ENCODE assay signal across 9 mouse cellular contexts in the genomic region with DNA sequence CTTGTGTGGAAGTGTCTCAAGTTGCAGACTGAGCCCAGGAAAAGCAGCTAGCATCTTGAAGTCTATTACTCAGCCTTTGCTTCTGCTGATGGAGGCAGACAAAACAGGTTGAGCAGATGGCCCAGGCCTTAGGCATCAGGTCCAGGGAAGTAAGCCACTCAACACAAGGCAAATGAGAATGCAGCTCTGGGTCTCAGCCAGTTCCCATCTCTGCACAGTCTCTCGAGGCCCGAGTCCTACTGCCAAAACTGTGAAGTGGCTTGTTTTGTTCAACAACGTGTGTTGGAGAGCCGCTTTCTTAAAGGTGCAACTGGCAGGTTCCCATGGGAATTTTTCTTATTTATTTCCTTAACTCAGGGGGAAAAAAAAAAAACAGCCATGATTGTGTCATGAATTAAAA.
A peak's percentile ranks its signal among the peaks of the same experiment; 100 is the strongest.
DNase-seq lines count a peak whose midpoint lies in the region; ATAC-seq lines count a peak whose summit lies in the region.
"Had no signal": no experiment of that assay in that cellular context is flagged by ENCODE, and none has a peak within 500 bp of the region (broad histone marks: within the 10 kb centered on the region; RNA-seq: fewer than 3 reads in every experiment).

No protein-coding gene starts in this region.

- no peak overlapping the region for H3K4me2 ChIP-seq in forebrain, embryonic 13.5 days
- H3K4me2 ChIP-seq: liver, embryonic 13.5 days had no signal

- 72% methylated on average over 4 of the region's 4 CpGs for WGBS in forebrain, embryonic 13.5 days
- WGBS in forebrain, embryonic 10.5 days: 82% methylated on average over 4 of the region's 4 CpGs

- no peak for DNase-seq in forebrain, embryonic 10.5 days (ENCODE audit: extremely low spot score, low spot score)
- DNase-seq in cerebellum, postnatal 36 days: peak; percentile 85 to 89
- peak; percentile 28 to 77 for DNase-seq in layer of hippocampus, postnatal 14 days (ENCODE audit: low spot score in 2 of 2)
- peak; percentile 91 for DNase-seq in lung, postnatal 36 days
- DNase-seq in Muller cell, postnatal 12 days (ENCODE audit: inconsistent ontology term): no peak
- no peak for DNase-seq in adrenal gland, postnatal 36 days
- DNase-seq in ovary, postnatal 14 days (ENCODE audit: low spot score): no peak
- DNase-seq: liver, embryonic 13.5 days had no signal

- H3K4me1 ChIP-seq in forebrain, embryonic 13.5 days: 0 out of 2 replicates have a peak, but pooled peaks cover 5% of the 10 kb centered on the region
- peaks cover 20% of the 10 kb centered on the region for H3K4me1 ChIP-seq in forebrain, embryonic 10.5 days
- H3K4me1 ChIP-seq: liver, embryonic 13.5 days had no signal

- ATAC-seq in forebrain, embryonic 13.5 days: peak; percentile 68; the same call in 1 of the 2 replicates

- H3K9me3 ChIP-seq in forebrain, embryonic 13.5 days (replicated peaks): no peaks in the 10 kb centered on the region
- no peaks in the 10 kb centered on the region for H3K9me3 ChIP-seq in forebrain, embryonic 10.5 days
- H3K9me3 ChIP-seq: liver, embryonic 13.5 days had no signal

- no peak overlapping the region for H3K9ac ChIP-seq in forebrain, embryonic 13.5 days
- H3K9ac ChIP-seq: liver, embryonic 13.5 days had no signal

- H3K36me3 ChIP-seq in forebrain, embryonic 13.5 days (ENCODE audit: poor library complexity, severe bottlenecking): no peaks in the 10 kb centered on the region
- no peaks in the 10 kb centered on the region for H3K36me3 ChIP-seq in forebrain, embryonic 10.5 days (replicated peaks)
- H3K36me3 ChIP-seq: liver, embryonic 13.5 days had no signal

- H3K27me3 ChIP-seq in forebrain, embryonic 13.5 days: no peaks in the 10 kb centered on the region
- no peaks in the 10 kb centered on the region for H3K27me3 ChIP-seq in forebrain, embryonic 10.5 days (ENCODE audit: poor library complexity, severe bottlenecking)

- no peak overlapping the region for H3K4me3 ChIP-seq in forebrain, embryonic 13.5 days
- no peak overlapping the region for H3K4me3 ChIP-seq in forebrain, embryonic 10.5 days
- H3K4me3 ChIP-seq: liver, embryonic 13.5 days had no signal

- no peak overlapping the region for H3K27ac ChIP-seq in forebrain, embryonic 13.5 days
- H3K27ac ChIP-seq in forebrain, embryonic 10.5 days: no peak overlapping the region
- H3K27ac ChIP-seq: liver, embryonic 13.5 days had no signal

Comparison
In these comparisons a context has a peak if more than half of its experiments do, and no peak if none do; other contexts are left out.
1. DNase-seq: peak in cerebellum, postnatal 36 days (2 of 2), layer of hippocampus, postnatal 14 days (2 of 2) and lung, postnatal 36 days (single experiment); none in forebrain, embryonic 10.5 days (single experiment), Muller cell, postnatal 12 days (single experiment), adrenal gland, postnatal 36 days (0 of 2) and ovary, postnatal 14 days (single experiment).